Mouse (Mus musculus) thymus, adult 2 months (tissue): ENCODE results near the gene Klf13.

Source experiments
- CTCF ChIP-seq: fragments of 200-500 bp; IDR thresholded peaks from 2 replicates; pipeline ENCODE4 v1.5.1; 2012; ENCODE audit warnings: mild to moderate bottlenecking, control low read depth, low read length, moderate library complexity, borderline replicate concordance; ENCODE audit not compliant: control insufficient read depth, poor library complexity, insufficient read depth; ENCODE audit errors: extremely low read depth
- POLR2A ChIP-seq: fragments of 200-500 bp; IDR thresholded peaks from 2 replicates; pipeline ENCODE4 v1.6.1; 2012; ENCODE audit warnings: mild to moderate bottlenecking, low read length, control low read depth, moderate library complexity; ENCODE audit not compliant: control insufficient read depth, poor library complexity, insufficient read depth; ENCODE audit errors: extremely low read depth

- TF ChIP-seq POLR2A, result no peak
- no peak for TF ChIP-seq CTCF
These were observed 21.0 kb downstream of the Klf13 start for GRCm38 (mm10) chr7:63917693-63918092.
